Comparison of ENCODE assay signal across 8 mouse cellular contexts in the genomic region with DNA sequence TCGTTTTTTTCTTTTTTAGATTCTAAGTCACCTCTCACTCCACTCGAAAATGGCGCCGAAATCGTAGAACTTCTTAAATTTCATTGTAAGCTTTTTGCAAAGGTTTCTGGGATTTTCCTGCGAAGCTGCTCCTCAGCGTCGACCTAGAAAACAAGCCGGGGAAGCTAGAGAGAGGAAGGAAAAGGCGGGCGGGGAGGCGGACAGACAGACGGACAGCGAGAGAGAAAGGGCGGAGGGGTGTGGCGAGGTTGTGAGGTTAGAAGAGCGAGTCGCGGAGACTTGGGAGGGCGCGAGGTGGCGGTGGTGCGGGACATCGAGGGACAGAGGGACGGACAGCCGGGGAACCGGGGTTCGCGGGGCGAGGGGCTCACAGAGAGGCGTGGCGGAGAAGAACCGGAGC.
DNase-seq lines count a peak whose midpoint lies in the region; ATAC-seq and TF ChIP-seq lines count a peak whose summit lies in the region.

No protein-coding gene starts in this region.

- H3K9me3 ChIP-seq in forebrain, embryonic 13.5 days (replicated peaks) = no peaks in the 10 kb centered on the region
- H3K9me3 ChIP-seq in hindbrain, embryonic 16.5 days (ENCODE audit: control insufficient read depth, low read length) = no peaks in the 10 kb centered on the region; the same call in 1 of the 2 replicates
- H3K9me3 ChIP-seq in liver, embryonic 12.5 days (replicated peaks) = no peaks in the 10 kb centered on the region
- no peaks in the 10 kb centered on the region for H3K9me3 ChIP-seq in midbrain, postnatal 0 days (ENCODE audit: low read length)

- WGBS in forebrain, embryonic 13.5 days = 24% methylated on average over 25 of the region's 33 CpGs
- WGBS in hindbrain, embryonic 16.5 days = 13% methylated on average over 25 of the region's 33 CpGs
- WGBS in liver, embryonic 12.5 days (ENCODE audit: insufficient replicate concordance) = 9% methylated on average over 33 of the region's 33 CpGs
- WGBS in midbrain, postnatal 0 days = 23% methylated on average over 20 of the region's 33 CpGs

- DNase-seq in Patski (ENCODE audit: low read depth, low spot score) = no peak
- peak; percentile 44 for DNase-seq in midbrain, postnatal 0 days (ENCODE audit: low spot score)
- DNase-seq in thymus, postnatal 25 days = peak; percentile 27
- no peak for DNase-seq in cerebellum, adult 9-11 months

- no peaks in the 10 kb centered on the region for H3K36me3 ChIP-seq in forebrain, embryonic 13.5 days (ENCODE audit: poor library complexity, severe bottlenecking)
- no peaks in the 10 kb centered on the region for H3K36me3 ChIP-seq in hindbrain, embryonic 16.5 days (ENCODE audit: control insufficient read depth, insufficient read depth, low read length)
- peaks cover 6% of the 10 kb centered on the region for H3K36me3 ChIP-seq in liver, embryonic 12.5 days
- no peaks in the 10 kb centered on the region for H3K36me3 ChIP-seq in midbrain, postnatal 0 days (ENCODE audit: insufficient read depth, low read length)

- peak; percentile 18 for ATAC-seq in CD4-positive, CD25-positive, alpha-beta regulatory T cell, adult 4 months
- ATAC-seq in Patski = peak; percentile 41
- no peak; the same call in 1 of the 2 replicates for ATAC-seq in forebrain, embryonic 13.5 days
- ATAC-seq in hindbrain, embryonic 16.5 days = peak; percentile 48
- ATAC-seq in liver, embryonic 12.5 days = peak; percentile 66
- ATAC-seq in midbrain, postnatal 0 days (ENCODE audit: low FRiP score) = peak; percentile 60

- peak overlapping the region; percentile 57 for H3K27ac ChIP-seq in forebrain, embryonic 13.5 days
- H3K27ac ChIP-seq in hindbrain, embryonic 16.5 days (ENCODE audit: low read depth, low read length) = peak overlapping the region; percentile 64; the same call in 1 of the 2 replicates
- H3K27ac ChIP-seq in liver, embryonic 12.5 days = peak overlapping the region; percentile 89
- no peak overlapping the region for H3K27ac ChIP-seq in midbrain, postnatal 0 days (ENCODE audit: low read depth, low read length)

- POLR2A ChIA-PET in Patski (lab: Charles Lee) = no interaction called here

- peaks cover 3% of the 10 kb centered on the region for H3K27me3 ChIP-seq in Patski
- no peaks in the 10 kb centered on the region for H3K27me3 ChIP-seq in forebrain, embryonic 13.5 days
- H3K27me3 ChIP-seq in hindbrain, embryonic 16.5 days (replicated peaks; ENCODE audit: control insufficient read depth, insufficient read depth, low read length) = no peaks in the 10 kb centered on the region; the same call in 1 of the 2 replicates
- peaks cover 26% of the 10 kb centered on the region for H3K27me3 ChIP-seq in liver, embryonic 12.5 days (replicated peaks)
- no peaks in the 10 kb centered on the region for H3K27me3 ChIP-seq in midbrain, postnatal 0 days (ENCODE audit: insufficient read depth, low read length)

- H3K4me2 ChIP-seq in forebrain, embryonic 13.5 days = peak overlapping the region; percentile 61
- H3K4me2 ChIP-seq in hindbrain, embryonic 16.5 days (ENCODE audit: low read length) = peak overlapping the region; percentile 74
- H3K4me2 ChIP-seq in liver, embryonic 12.5 days = peak overlapping the region; percentile 82
- H3K4me2 ChIP-seq in midbrain, postnatal 0 days (ENCODE audit: low read depth, low read length, poor library complexity, severe bottlenecking) = peak overlapping the region; percentile 65

- CTCF ChIA-PET in Patski (lab: Charles Lee) = interaction anchor here (0.6 kb wide), 1 partner anchor 43 kb away, joined by 3 read pairs; no protein-coding TSS in a partner anchor

- in situ Hi-C loops in Patski (cut with MboI; ENCODE audit: low pct_unique_long_range_greater_than_20kb) = no loop called here

- H3K4me1 ChIP-seq in forebrain, embryonic 13.5 days = peaks cover 14% of the 10 kb centered on the region
- no peaks in the 10 kb centered on the region for H3K4me1 ChIP-seq in hindbrain, embryonic 16.5 days (ENCODE audit: control insufficient read depth, insufficient read depth, low read depth, low read length)
- H3K4me1 ChIP-seq in liver, embryonic 12.5 days = peaks cover 32% of the 10 kb centered on the region
- H3K4me1 ChIP-seq in midbrain, postnatal 0 days (ENCODE audit: insufficient read depth, low read length) = no peaks in the 10 kb centered on the region

- H3K9ac ChIP-seq in forebrain, embryonic 13.5 days = peak overlapping the region; percentile 69
- H3K9ac ChIP-seq in hindbrain, embryonic 16.5 days (ENCODE audit: low read depth, low read length) = peak overlapping the region; percentile 59
- H3K9ac ChIP-seq in liver, embryonic 12.5 days = peak overlapping the region; percentile 77
- H3K9ac ChIP-seq in midbrain, postnatal 0 days (replicated peaks; ENCODE audit: low read length, poor library complexity, severe bottlenecking) = peak overlapping the region; percentile 54

- peak overlapping the region; percentile 52 for H3K4me3 ChIP-seq in forebrain, embryonic 13.5 days
- H3K4me3 ChIP-seq in hindbrain, embryonic 16.5 days (ENCODE audit: low read length) = peak overlapping the region; percentile 49
- H3K4me3 ChIP-seq in liver, embryonic 12.5 days = peak overlapping the region; percentile 69
- H3K4me3 ChIP-seq in midbrain, postnatal 0 days (ENCODE audit: low read depth, low read length) = peak overlapping the region; percentile 44

- no peak for TF ChIP-seq CTCF in Patski (IDR thresholded peaks at IDR 0.05)
- TF ChIP-seq CTCF in midbrain, postnatal 0 days (IDR thresholded peaks at IDR 0.05) = no peak

Comparison
In these comparisons a context has a peak if more than half of its experiments do, and no peak if none do; other contexts are left out.
1. DNase-seq: peak in midbrain, postnatal 0 days (single experiment) and thymus, postnatal 25 days (single experiment); none in Patski (single experiment) and cerebellum, adult 9-11 months (single experiment).
2. Peak in every context shown above with its lines, with median percentiles within 50 percentile points of each other: H3K4me2 ChIP-seq, H3K4me3 ChIP-seq and H3K9ac ChIP-seq.